Mouse (Mus musculus) erythroblast, adult 5-6 weeks (primary cell): ENCODE data around the gene Fam3b. TPM values are rescaled to one million over a fixed set of nuclear protein-coding genes. Genes with fewer than 3 reads are reported as not detected.

Experiments used
- ATAC-seq: replicated peaks from 2 replicates; pipeline ENCODE4 v1.8.0; 2016; ENCODE audit warnings: moderate number of reproducible peaks, mild to moderate bottlenecking, moderate TSS enrichment, inconsistent platforms; ENCODE audit not compliant: poor library complexity, low FRiP score, severe bottlenecking
- total RNA-seq, 2 experiments: library from RNA; stranded (forward) in 1 of 2; stranded (reverse) in 1 of 2; fragments of 150-400 nt in 1 of 2; fragments of 200-764, 138-1000 nt in 1 of 2; gene quantifications; 2 replicates each; pipeline versions ENCODE4 v1.2.3 to v1.2.4; 2015 to 2017; ENCODE audit warnings: low replicate concordance in 2 of 2

Fam3b gene
- total RNA-seq, 2 experiments from 2014 or later, result not detected

DNA sequence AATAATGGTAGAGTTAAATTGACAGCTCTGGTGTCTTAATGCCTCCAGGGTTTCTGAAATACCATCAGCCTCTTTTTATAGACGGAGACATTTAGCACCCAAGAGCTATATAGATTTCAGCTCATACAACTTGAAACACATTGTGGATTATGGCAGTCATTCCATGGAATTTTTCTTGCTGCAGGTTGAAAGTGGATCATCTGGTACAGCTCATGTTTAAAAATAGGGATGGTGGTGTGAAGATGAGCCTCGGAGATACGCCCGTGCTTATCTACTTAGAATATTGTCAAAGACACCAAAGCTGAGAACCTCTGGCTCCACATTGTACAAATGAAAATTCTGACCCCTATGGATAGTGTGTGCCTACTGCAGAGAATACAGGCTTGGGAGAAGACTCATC is 84.5 kb downstream of the Fam3b start:
- no peak for ATAC-seq

- no peak for ATAC-seq
These were observed 86.6 kb downstream of the Fam3b start for GRCm38 (mm10) chr16:97428026-97428425.

DNA sequence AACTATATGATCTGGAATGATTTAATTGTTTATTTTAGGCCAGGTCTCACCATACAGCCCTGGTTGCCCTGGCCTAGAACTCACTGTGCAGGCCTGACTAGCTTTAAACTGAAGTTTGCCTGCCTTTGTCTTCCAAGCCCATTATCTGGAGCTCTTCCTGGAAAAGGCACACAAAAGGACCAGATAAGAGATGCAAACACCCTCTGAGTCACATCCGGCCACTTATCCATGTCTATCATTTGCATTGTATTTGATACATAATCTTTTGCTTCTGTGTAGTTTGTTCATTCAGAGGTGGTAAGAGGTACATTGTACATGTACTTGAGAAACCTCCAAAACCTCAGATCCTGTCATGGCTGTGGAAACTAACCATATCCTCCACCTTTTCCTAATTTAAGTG is 91.0 kb downstream of the Fam3b start:
- ATAC-seq, result no peak

DNA sequence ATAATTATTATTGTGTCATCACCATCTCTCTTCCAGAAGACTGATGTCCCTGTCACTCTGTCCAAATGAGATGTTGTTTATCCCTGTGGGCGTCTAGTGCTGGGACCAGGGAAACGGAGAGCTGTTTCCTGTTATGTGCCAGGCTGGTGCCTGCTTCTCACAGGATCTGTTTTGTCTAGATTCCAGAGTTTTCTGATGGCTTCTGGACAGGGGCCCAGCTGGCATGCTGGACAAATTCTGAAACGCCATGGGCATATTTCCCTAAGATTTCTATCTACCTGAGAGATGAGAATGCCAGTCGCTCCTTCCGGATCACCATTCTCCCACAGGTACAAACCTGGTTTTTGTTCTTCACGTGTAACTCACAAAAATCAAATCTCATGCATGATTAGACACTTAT is 92.9 kb downstream of the Fam3b start:
- no peak for ATAC-seq

Other genes starting within 250 kb of the Fam3b start
- gene Bace2, start 158.1 kb downstream of the Fam3b start, total RNA-seq (2015; ENCODE audit: low replicate concordance), result not detected in 2 replicates
- not detected in 2 replicates for gene Bace2, start 158.1 kb downstream of the Fam3b start, total RNA-seq (2017; ENCODE audit: low replicate concordance)
- gene Mx1, start 51.9 kb downstream of the Fam3b start, total RNA-seq (2015; ENCODE audit: low replicate concordance), result 2.1 and 3.6 TPM in 2 replicates
- gene Mx1, start 51.9 kb downstream of the Fam3b start, total RNA-seq (2017; ENCODE audit: low replicate concordance), result 8.5 and 9.1 TPM in 2 replicates
- gene Tmprss2, start 96.4 kb upstream of the Fam3b start, total RNA-seq (2015; ENCODE audit: low replicate concordance), result not detected in 2 replicates
- not detected in 2 replicates for gene Tmprss2, start 96.4 kb upstream of the Fam3b start, total RNA-seq (2017; ENCODE audit: low replicate concordance)
- gene Ripk4, start 249.0 kb upstream of the Fam3b start, total RNA-seq (2015; ENCODE audit: low replicate concordance), result not detected in 2 replicates
- gene Ripk4, start 249.0 kb upstream of the Fam3b start, total RNA-seq (2017; ENCODE audit: low replicate concordance), result not detected in 2 replicates